Mouse (Mus musculus) lung, postnatal 10 days (tissue): ENCODE results near the gene Kbtbd2.

ENCODE experiments used
- DNase-seq: peaks from one replicate; pipeline ENCODE4 v3.0.0; 2021

Kbtbd2 gene

DNA sequence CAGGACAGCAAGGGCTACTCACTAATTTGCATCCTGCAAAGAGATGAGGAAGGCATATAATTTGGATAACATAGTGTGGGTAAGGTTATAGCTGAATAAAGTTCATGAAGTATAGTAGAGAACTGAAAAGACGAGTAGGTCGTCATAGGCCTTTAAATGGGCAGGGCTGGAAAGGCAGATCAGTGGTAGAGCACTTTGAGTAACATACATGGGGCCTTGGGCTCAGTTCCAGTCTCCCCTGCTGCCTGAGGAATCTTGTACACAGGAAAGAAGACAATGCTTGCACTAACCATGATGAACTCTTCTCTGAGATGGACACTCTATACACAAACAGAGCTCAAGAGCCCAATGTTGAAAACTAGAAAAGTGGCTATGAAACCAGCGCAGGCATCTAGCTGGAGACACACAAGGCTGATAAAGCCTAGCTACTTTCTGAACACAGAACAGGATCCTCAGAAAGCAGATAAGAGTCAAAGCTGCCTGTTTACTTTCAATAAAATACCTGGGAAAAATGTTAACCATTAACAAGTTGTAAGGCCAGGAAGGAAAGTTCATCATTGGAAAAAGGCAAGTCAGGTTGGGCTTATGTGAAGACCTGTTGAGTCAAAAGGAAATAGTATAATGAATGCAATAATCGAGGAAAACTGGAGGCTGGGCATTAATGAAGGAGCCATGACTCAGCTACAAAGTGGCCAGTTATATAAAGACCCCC is 13.9 kb downstream of the Kbtbd2 start:
- DNase-seq = no peak

- DNase-seq = no peak
Observed at GRCm38 (mm10) chr6:56779636-56780035, 18.0 kb downstream of the Kbtbd2 start.

GRCm38 (mm10) chr6:56775816-56776215 is 21.8 kb downstream of the Kbtbd2 start:
- DNase-seq = peak; percentile 16

DNA sequence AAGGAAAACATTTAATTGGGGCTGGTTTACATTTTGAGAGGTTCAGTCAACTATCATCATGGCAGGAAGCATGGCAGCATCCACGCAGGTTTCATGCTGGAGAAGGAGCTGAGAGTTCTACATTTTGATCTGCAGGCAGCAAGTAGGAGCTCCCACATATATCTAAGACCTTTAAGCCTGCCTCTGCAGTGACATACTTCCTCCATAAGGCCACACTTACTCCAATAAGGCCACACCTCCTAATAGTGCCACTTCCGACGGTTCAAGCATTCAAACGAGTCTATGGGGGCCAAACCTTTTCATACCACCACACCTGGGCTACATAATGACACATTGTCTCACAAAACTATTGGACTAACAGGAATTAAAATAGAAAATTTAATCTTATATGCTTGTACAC is 31.9 kb downstream of the Kbtbd2 start:
- no peak for DNase-seq

GRCm38 (mm10) chr6:56765265-56765664 is 32.3 kb downstream of the Kbtbd2 start:
- no peak for DNase-seq

- DNase-seq = no peak
Observed at GRCm38 (mm10) chr6:56759324-56759723, 38.3 kb downstream of the Kbtbd2 start.

DNA sequence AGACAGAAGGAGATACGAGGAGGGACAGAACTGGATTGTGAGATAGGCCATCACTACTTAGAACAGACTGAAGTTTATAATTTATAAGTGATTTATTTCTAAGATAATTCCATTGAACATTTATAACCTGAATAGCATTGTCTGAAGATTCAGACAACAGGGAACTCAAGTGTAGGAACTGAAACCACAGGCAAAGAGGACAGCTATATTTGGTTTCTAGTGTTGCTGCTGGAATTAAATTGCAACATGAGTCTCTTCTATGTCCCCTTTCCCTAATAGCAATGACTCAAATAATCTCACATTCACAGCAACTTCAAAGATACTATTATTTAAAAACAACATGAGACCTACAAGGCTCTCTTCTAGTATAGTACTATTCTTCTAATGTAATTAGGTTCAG is 41.5 kb downstream of the Kbtbd2 start:
- DNase-seq = no peak

GRCm38 (mm10) chr6:56753719-56754118 is 43.9 kb downstream of the Kbtbd2 start:
- DNase-seq = no peak

- peak; percentile 13 for DNase-seq
Observed at GRCm38 (mm10) chr6:56745950-56746543, 51.6 kb downstream of the Kbtbd2 start.

DNA sequence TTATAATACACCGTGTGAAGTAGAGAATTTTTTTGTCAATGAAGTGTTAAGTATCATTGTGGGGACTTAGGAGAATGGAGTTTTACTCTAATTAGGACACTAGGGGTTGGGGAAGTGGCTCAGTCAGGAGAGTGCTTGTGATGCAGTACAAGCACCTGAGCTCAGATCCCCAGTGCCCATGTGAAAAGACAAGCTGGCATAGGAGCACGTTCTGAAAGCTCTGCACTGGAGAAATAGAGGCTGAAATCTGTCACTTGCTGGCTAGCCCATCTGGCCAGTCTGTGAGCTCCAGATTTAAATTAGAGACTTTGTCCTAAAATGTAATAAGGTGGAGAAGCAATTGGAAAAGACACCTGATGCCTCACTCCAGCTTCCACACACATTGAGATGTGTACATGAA is 65.1 kb downstream of the Kbtbd2 start:
- no peak for DNase-seq
